Mouse (Mus musculus): ENCODE data around the gene Stk10.
A peak's percentile ranks its signal among the peaks of the same experiment; 100 is the strongest.
"Not testable (repeated sequence)": the region's sequence is repeated elsewhere in the genome, so short reads cannot be mapped to it uniquely, and the experiment has no call there.

DNA sequence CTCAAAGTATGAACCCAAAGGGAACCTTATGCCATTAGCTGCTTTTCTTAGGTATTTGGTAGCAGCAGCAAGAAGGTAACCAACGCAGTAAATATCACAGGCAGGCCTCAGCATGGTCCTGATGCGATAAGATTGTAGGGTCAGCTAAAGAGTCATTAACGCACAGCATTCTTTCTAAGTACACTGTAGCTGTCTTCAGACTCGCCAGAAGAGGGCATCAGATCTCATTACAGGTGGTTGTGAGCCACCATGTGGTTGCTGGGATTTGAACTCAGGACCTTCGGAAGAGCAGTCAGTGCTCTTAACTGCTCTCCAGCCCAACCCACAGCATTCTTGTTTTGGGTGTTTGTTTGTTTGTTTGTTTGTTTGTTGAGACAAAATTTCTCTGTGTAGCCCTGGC lies 85.5 kb downstream of the Stk10 start:
- not testable (repeated sequence) for TF ChIP-seq EP300 (IDR thresholded peaks at IDR 0.05; ENCODE audit: low read depth)
- TF ChIP-seq CTCF (IDR thresholded peaks at IDR 0.05; ENCODE audit: low read depth) = peak; percentile 43

All from liver, embryonic 14.5 days (tissue).